Mouse (Mus musculus) kidney, adult 2 months (tissue): ENCODE data around the gene Zic3.

ENCODE experiments used
- CTCF ChIP-seq: fragments of 200-500 bp; conservative IDR thresholded peaks from 2 replicates; pipeline ENCODE4 v1.5.1; 2011; ENCODE audit warnings: low read depth, mild to moderate bottlenecking, control low read depth, low read length, moderate library complexity, mixed read lengths; ENCODE audit not compliant: insufficient read depth, insufficient read length
- POLR2A ChIP-seq: fragments of 200-500 bp; IDR thresholded peaks from one replicate; pipeline ENCODE4 v1.6.1; 2011; ENCODE audit warnings: low read depth, low read length, control low read depth

- TF ChIP-seq POLR2A (no peak), CTCF (no peak)
Observed at GRCm38 (mm10) chrX:58015336-58015945, 7.1 kb upstream of the Zic3 start.
